Mouse (Mus musculus): ENCODE data around the gene Gm4491.

Gm4491 gene

GRCm38 (mm10) chr14:57082863-57083262 is 32.8 kb downstream of the Gm4491 start:
- no peak for DNase-seq (ENCODE audit: low read depth)

- DNase-seq (ENCODE audit: low read depth), result no peak
Observed at GRCm38 (mm10) chr14:57075537-57075936, 40.1 kb downstream of the Gm4491 start.

GRCm38 (mm10) chr14:57069906-57070305 is 45.8 kb downstream of the Gm4491 start:
- peak; percentile 56 for DNase-seq (ENCODE audit: low read depth)

GRCm38 (mm10) chr14:57066053-57066452 is 49.6 kb downstream of the Gm4491 start:
- DNase-seq (ENCODE audit: low read depth), result no peak

Measured in c-Kit-positive CD71-positive TER-119-negative erythroid progenitor cells, embryonic 14.5 days (primary cell).